Mouse (Mus musculus) neural tube, embryonic 15.5 days (tissue): ENCODE results near the gene Ergic1. TPM values are rescaled to one million over a fixed set of nuclear protein-coding genes. Genes with fewer than 3 reads are reported as not detected.

Source experiments
- ATAC-seq: fragments of 200-750 bp; cut with Nextera tagmentation; 2 replicates; pipeline ENCODE4 v1.8.0; 2017; ENCODE audit warnings: mild to moderate bottlenecking, moderate TSS enrichment, moderate library complexity; ENCODE audit not compliant: low FRiP score
- H3K27ac ChIP-seq: fragments of 300-500 bp; sonication (generic); replicated peaks from 2 replicates; pipeline ENCODE4 v1.5.1; 2015; ENCODE audit warnings: mild to moderate bottlenecking, inconsistent platforms
- H3K27me3 ChIP-seq: fragments of 300-500 bp; sonication (generic); replicated peaks from 2 replicates; pipeline ENCODE4 v1.6.1; 2015; ENCODE audit warnings: inconsistent platforms
- H3K36me3 ChIP-seq: fragments of 300-500 bp; sonication (generic); 2 replicates; pipeline ENCODE4 v1.6.1; 2015; ENCODE audit warnings: inconsistent platforms
- H3K4me1 ChIP-seq: fragments of 300-500 bp; sonication (generic); 2 replicates; pipeline ENCODE4 v1.6.1; 2015; ENCODE audit warnings: inconsistent platforms
- H3K4me2 ChIP-seq: fragments of 300-500 bp; sonication (generic); 2 replicates; pipeline ENCODE4 v1.6.1; 2015; ENCODE audit warnings: inconsistent platforms, mild to moderate bottlenecking, moderate library complexity
- H3K4me3 ChIP-seq: fragments of 300-500 bp; sonication (generic); replicated peaks from 2 replicates; pipeline ENCODE4 v1.5.1; 2015; ENCODE audit warnings: mild to moderate bottlenecking, inconsistent platforms
- H3K9ac ChIP-seq: fragments of 300-500 bp; sonication (generic); replicated peaks from 2 replicates; pipeline ENCODE4 v1.6.1; 2015; ENCODE audit warnings: mild to moderate bottlenecking, inconsistent platforms
- H3K9me3 ChIP-seq: fragments of 300-500 bp; sonication (generic); replicated peaks from 2 replicates; pipeline ENCODE4 v1.6.1; 2016; ENCODE audit warnings: inconsistent platforms
- WGBS: fragments of 180-500 bp; shearing (Covaris S2); methylation state at CpG from one replicate; pipeline ENCODE4 v1.1.7; 2015; ENCODE audit warnings: mixed read lengths; 5-methylcytosine and 5-hydroxymethylcytosine counted together
- polyA plus RNA-seq: library from polyadenylated mRNA; unstranded; fragments of >200 nt; fragmentation: Nextera tagmentation; extraction: Ambion mirVana; gene quantifications from 2 replicates; pipeline ENCODE4 v1.2.1, GENCODE M21; 2015

The Ergic1 gene
- polyA plus RNA-seq, 1 experiment from 2014 or later = 89.7 TPM

DNA sequence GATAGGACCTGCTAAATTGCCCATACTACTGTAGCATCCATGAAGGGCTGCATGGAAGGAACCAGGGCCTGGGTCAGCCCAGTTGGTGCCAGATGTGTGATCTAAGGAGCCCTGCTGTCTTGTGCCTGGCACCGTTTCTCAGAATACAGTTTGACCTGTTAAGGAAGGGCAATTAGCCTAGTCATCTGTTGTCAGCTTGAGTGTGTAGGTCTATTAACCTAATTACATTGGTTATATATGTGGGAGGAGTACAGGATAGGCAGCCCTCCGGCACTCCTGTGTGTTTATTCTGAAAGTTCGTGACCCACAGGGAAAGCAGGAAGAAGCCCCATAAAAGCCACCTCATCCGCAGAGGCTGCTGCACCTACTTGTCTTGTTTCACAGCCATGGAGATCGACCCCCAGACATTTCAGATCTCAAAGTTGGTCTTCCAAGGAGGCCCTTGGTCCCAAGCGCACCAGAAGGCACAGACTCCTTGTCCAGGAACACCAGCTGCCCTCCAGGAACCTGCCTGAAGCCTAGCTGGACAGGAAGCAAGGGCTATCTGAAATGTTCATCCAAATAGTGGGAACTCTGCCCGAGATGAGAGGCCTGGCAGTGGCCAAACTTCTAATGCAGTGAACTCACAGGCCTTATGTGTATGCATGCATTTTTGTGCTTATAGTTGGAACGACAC is 6.0 kb downstream of the Ergic1 start:
- Histone ChIP-seq H3K9ac (no peak overlapping the region), H3K4me3 (no peak overlapping the region), H3K27me3 (no peaks in the 10 kb centered on the region), H3K9me3 (no peaks in the 10 kb centered on the region), H3K4me2 (no peak overlapping the region), H3K4me1 (peaks cover 25% of the 10 kb centered on the region), H3K36me3 (peaks cover 48% of the 10 kb centered on the region), H3K27ac (no peak overlapping the region)
- ATAC-seq = no peak
- 54% methylated on average over 8 of the region's 8 CpGs for WGBS

DNA sequence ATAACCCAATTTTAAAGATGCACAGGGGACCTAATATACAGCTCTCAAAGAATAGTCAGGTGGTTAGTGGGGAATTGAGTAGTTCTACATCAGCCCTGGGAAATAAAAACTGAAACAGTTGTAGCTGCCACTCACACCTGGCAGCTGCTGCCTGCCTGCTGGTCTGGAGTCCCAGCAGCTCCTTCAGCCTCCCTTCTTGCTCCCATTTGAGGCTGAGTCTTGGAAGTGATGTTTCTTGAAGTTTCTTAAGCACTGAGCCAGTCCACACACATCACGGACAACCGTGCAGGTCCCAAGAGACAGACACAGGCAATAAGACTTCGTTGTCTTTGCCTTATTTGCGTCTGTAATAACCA is 6.5 kb downstream of the Ergic1 start:
- peaks cover 48% of the 10 kb centered on the region for H3K36me3 ChIP-seq

DNA sequence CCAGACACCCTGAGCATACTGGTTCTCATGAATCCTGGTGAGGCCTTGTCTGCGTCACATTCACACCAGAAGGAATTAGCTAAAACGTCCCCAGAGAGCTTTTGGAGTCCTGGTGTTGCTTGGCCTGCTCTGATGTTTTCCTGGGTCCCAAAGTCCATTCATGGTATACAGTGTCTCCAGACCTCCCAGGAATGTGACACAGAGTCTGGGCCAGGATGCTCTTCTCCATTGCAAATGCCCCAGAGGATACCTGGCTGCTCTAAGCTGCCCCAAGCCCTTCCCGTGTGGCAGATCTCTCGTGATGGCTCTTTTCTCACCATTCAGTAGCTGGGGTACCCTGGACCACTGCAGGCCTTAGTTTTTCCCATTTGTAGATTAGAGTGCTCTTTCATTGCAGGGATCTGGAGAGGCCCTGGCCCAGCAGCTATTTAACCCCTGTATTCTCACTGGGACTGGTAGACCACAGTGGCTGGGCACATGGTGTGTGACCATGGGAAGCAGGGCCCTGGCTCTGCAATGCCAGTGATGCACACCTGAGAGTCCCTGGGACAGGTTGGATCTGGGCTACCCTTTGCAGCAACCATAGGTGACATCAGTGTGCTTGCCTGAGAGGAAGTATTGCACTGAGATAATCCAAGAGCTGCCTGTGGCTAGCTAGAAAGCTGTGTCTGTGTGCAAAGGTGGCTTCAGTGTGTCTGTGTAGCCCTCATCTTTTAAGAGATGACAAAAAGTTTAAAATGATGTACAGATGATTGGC is 8.5 kb downstream of the Ergic1 start:
- Histone ChIP-seq H3K36me3 (peaks cover 35% of the 10 kb centered on the region), H3K27ac (no peak overlapping the region), H3K4me2 (no peak overlapping the region), H3K9me3 (no peaks in the 10 kb centered on the region), H3K4me1 (peaks cover 6% of the 10 kb centered on the region; the same call in 1 of the 2 replicates), H3K27me3 (no peaks in the 10 kb centered on the region), H3K9ac (no peak overlapping the region), H3K4me3 (no peak overlapping the region)
- 87% methylated on average over 4 of the region's 4 CpGs for WGBS
- no peak for ATAC-seq

More for the DNA sequence above, 6.5 kb downstream of the Ergic1 start:
- no peaks in the 10 kb centered on the region for H3K27me3 ChIP-seq
- 89% methylated on average over 4 of the region's 4 CpGs for WGBS
- H3K27ac ChIP-seq = no peak overlapping the region
- no peak overlapping the region for H3K4me3 ChIP-seq
- H3K9me3 ChIP-seq = no peaks in the 10 kb centered on the region
- peaks cover 19% of the 10 kb centered on the region for H3K4me1 ChIP-seq
- H3K4me2 ChIP-seq = no peak overlapping the region
- no peak for ATAC-seq
- no peak overlapping the region for H3K9ac ChIP-seq

DNA sequence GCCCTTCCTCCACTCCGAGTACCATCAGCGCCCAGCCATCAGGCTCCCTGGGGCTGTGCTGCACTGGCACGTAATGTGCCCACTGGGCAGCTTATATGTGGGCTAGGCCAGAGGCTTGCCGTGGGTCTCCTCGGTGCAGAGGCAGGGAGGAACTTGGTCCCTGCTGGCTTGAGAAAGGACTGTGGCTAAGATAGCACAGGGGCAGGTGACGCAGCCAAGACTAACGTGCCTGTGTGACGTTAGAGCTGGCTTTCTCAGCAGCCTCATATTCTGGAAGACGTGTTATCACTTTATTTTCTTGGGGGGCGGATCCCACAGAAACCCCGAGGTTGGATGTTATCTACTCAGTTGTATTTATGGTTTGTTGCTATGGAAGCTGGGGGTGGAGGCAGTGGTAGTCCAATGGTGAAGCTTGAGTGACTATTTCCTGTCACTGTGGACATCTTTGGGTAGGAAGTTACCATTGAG is 9.4 kb downstream of the Ergic1 start:
- WGBS = 88% methylated on average over 11 of the region's 11 CpGs
- Histone ChIP-seq H3K9me3 (no peaks in the 10 kb centered on the region), H3K4me2 (no peak overlapping the region), H3K4me3 (no peak overlapping the region), H3K36me3 (peaks cover 28% of the 10 kb centered on the region), H3K9ac (no peak overlapping the region), H3K27me3 (no peaks in the 10 kb centered on the region), H3K27ac (no peak overlapping the region), H3K4me1 (peaks cover 6% of the 10 kb centered on the region; the same call in 1 of the 2 replicates)
- ATAC-seq = no peak

DNA sequence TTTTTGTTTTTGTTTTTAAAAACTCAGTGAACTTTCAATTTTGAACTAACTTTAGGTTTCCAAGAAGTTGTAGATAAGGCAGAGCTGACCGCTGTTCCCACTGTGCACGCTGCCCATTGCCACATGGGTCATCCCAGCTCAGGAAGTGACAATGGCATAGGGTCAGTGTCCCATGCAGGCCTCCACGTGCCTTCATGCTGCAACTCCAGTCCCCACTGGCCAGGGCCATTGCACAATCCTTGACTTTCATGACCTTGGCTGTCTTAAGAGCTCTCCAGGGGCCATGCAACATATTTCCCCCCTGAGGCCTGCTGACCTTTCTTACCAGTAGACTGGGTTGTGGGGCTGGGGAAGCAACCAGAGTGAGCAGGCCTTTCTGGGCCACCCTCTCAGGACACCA is 10.1 kb downstream of the Ergic1 start:
- no peaks in the 10 kb centered on the region for H3K9me3 ChIP-seq
- no peaks in the 10 kb centered on the region for H3K27me3 ChIP-seq
- no peak for ATAC-seq
- peaks cover 6% of the 10 kb centered on the region; the same call in 1 of the 2 replicates for H3K4me1 ChIP-seq
- WGBS = 92% methylated on average over 3 of the region's 3 CpGs
- H3K36me3 ChIP-seq = peaks cover 27% of the 10 kb centered on the region
- no peak overlapping the region for H3K9ac ChIP-seq
- H3K4me3 ChIP-seq = no peak overlapping the region
- no peak overlapping the region for H3K4me2 ChIP-seq
- H3K27ac ChIP-seq = no peak overlapping the region

DNA sequence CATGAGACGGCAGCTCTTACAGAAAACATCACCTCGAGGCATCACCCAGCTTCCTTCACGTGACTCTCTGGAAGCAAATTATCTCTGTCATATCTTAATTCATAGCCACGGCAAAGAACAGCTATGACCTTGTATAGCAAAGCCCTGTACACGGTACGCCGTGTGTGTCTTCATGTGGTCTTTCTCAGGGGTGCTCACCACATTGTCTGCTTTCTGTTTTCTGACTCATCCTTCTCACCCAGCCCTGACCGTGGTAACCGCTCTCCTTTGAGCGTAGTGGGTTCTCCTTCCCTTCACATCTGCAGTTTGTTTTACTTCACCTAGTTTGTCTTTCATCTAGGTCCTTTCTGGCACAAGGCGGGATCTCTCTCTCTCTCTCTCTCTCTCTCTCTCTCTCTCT is 11.0 kb downstream of the Ergic1 start:
- 90% methylated on average over 11 of the region's 11 CpGs for WGBS
- Histone ChIP-seq H3K27ac (no peak overlapping the region), H3K36me3 (peaks cover 20% of the 10 kb centered on the region), H3K27me3 (no peaks in the 10 kb centered on the region), H3K4me3 (no peak overlapping the region), H3K4me1 (peaks cover 6% of the 10 kb centered on the region; the same call in 1 of the 2 replicates), H3K9ac (no peak overlapping the region), H3K4me2 (no peak overlapping the region), H3K9me3 (no peaks in the 10 kb centered on the region)
- ATAC-seq = no peak

DNA sequence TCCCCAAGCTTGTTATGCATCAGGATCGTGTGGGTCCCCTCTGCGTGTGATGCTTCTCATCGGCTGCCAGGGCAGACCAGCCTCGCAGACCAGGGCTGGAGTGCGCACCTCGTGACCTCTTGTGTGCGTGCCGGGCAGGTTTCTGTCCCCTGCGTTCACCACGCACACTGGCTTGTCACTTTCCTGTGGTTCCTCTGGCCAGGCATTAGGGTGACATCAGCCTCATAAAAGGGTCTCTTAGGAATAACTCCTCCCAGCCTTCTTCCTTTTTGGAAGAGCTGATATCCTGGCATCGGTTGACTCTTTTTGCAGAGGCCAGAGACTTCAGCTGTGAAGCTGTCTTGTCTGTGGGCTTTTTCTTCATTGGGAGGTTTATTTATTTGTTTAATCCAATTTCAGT is 12.8 kb downstream of the Ergic1 start:
- Histone ChIP-seq H3K9ac (no peak overlapping the region), H3K27ac (no peak overlapping the region), H3K4me2 (no peak overlapping the region), H3K27me3 (no peaks in the 10 kb centered on the region), H3K36me3 (peaks cover 22% of the 10 kb centered on the region), H3K4me1 (peaks cover 6% of the 10 kb centered on the region; the same call in 1 of the 2 replicates), H3K4me3 (no peak overlapping the region), H3K9me3 (no peaks in the 10 kb centered on the region)
- 91% methylated on average over 11 of the region's 11 CpGs for WGBS
- ATAC-seq = no peak

DNA sequence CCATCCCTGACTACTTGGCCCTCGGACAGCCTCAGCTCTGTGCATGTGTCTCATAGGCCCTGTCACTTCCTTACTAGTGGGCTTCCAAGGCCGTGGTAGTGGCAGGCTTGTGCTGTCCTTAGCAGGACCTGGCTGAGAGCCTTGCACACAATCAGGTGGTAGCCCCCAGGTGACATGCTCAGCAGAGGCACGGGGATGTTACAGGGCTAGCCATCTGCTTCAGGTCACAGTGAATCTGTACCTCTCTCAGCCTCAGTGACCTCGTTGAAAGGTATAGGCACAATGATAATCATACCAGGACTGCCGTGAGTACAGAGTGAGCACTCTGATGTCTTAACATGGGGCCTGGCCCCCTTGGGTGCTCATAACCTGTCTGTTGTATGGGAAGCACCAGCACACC is 13.4 kb downstream of the Ergic1 start:
- Histone ChIP-seq H3K9ac (no peak overlapping the region), H3K4me3 (no peak overlapping the region), H3K4me1 (peaks cover 6% of the 10 kb centered on the region; the same call in 1 of the 2 replicates), H3K9me3 (no peaks in the 10 kb centered on the region), H3K4me2 (no peak overlapping the region), H3K27ac (no peak overlapping the region), H3K36me3 (peaks cover 19% of the 10 kb centered on the region), H3K27me3 (no peaks in the 10 kb centered on the region)
- WGBS = 90% methylated on average over 5 of the region's 5 CpGs
- ATAC-seq = no peak

DNA sequence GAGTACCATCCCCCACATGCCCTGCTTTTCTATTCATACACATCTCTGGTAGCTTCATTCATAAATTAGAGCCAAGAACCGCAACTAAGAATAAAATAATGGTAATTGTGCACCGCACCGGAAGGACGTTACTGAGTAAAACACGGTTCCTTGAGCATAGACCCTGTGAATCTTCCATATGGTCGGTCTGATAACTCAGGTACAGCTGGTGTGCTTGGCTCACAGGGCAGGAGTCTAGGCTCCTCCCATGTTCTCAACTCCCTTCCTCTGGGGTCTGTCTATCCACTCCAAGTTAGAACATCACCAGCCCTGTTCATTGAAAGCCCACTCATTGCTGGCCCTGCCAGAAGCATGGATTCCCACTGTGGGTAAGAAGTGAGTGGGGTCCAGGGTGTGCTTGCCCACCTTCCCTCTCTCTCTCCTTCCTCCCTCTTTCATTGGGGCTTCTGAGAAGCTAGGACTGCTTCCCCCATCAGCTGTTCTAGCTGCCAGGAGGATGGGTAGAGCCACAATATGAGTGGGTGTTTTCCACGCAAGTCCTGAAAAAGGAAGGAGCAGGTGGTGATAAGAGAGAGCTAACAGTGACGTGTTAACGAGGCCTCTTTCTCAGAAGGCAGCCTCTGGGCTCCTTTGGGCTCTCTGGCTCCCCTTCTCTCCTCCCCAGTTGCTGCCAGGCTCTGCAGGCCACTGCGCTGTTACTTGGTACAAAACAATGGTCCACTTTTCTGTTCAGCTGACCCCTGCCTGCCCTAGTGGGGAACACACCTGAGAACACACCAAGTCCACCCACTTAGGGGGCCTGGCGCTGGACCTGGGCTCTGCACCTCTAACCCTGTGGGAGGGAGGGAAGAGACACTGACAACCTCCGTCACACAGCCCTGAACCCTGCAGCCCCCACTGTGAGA is 14.7 kb downstream of the Ergic1 start:
- ATAC-seq = no peak
- Histone ChIP-seq H3K4me3 (no peak overlapping the region), H3K9ac (no peak overlapping the region), H3K27ac (no peak overlapping the region), H3K4me2 (no peak overlapping the region), H3K36me3 (peaks cover 16% of the 10 kb centered on the region), H3K4me1 (peaks cover 6% of the 10 kb centered on the region; the same call in 1 of the 2 replicates), H3K27me3 (no peaks in the 10 kb centered on the region), H3K9me3 (no peaks in the 10 kb centered on the region)
- 82% methylated on average over 12 of the region's 12 CpGs for WGBS

DNA sequence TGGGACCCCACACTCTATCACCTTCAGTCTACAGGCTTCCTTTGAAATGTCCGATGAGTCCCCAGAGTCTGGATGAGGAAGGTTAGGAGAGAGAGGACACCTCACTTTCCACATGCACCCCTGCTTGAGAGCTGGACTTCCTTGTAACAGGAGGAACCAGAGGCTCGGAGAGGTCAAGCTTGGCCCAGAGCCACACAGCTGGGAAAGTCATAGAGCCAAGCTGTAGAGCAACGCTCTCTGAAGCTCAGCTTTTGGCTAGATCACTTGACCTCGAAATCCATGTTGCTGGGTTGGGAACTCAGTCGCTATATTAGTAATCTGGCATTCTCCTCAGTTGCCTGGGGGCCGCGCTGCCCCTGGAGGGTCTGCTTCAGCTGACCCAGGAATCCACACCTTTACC is 15.5 kb downstream of the Ergic1 start:
- no peak for ATAC-seq
- Histone ChIP-seq H3K4me1 (peaks cover 12% of the 10 kb centered on the region), H3K36me3 (peaks cover 16% of the 10 kb centered on the region), H3K4me2 (no peak overlapping the region), H3K27ac (no peak overlapping the region), H3K9ac (no peak overlapping the region), H3K4me3 (no peak overlapping the region), H3K9me3 (no peaks in the 10 kb centered on the region), H3K27me3 (no peaks in the 10 kb centered on the region)
- WGBS = 87% methylated on average over 7 of the region's 7 CpGs

DNA sequence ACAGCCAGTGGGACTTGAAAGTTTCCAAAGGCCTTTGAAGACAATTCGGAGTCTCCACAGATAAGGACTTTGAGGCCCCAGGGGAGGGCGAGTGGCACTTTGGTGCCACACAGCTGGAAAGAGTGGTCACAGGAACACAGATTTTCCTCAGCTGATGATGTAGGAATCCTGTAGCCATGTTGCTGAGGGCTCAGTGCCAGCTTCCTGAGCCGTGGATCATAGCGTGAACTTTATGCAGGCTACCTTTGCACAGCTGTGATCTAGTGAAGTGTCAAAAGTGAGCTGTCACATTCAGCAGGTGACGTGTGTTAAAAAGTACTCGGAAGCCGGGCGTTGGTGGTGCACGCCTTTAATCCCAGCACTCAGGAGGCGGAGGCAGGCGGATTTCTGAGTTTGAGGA is 16.0 kb downstream of the Ergic1 start:
- Histone ChIP-seq H3K9ac (no peak overlapping the region), H3K9me3 (no peaks in the 10 kb centered on the region), H3K27ac (no peak overlapping the region), H3K27me3 (no peaks in the 10 kb centered on the region), H3K4me2 (no peak overlapping the region), H3K4me1 (peaks cover 17% of the 10 kb centered on the region), H3K36me3 (peaks cover 16% of the 10 kb centered on the region; the same call in 1 of the 2 replicates), H3K4me3 (no peak overlapping the region)
- ATAC-seq = no peak
- 91% methylated on average over 11 of the region's 11 CpGs for WGBS
